Mouse (Mus musculus): Measurements from ENCODE around the gene Ntng1. TPM values are rescaled to one million over a fixed set of nuclear protein-coding genes. Genes with fewer than 3 reads are reported as not detected.

Gene Ntng1
- polyA plus RNA-seq, 1 experiment from 2014 or later = 3.3 TPM

DNA sequence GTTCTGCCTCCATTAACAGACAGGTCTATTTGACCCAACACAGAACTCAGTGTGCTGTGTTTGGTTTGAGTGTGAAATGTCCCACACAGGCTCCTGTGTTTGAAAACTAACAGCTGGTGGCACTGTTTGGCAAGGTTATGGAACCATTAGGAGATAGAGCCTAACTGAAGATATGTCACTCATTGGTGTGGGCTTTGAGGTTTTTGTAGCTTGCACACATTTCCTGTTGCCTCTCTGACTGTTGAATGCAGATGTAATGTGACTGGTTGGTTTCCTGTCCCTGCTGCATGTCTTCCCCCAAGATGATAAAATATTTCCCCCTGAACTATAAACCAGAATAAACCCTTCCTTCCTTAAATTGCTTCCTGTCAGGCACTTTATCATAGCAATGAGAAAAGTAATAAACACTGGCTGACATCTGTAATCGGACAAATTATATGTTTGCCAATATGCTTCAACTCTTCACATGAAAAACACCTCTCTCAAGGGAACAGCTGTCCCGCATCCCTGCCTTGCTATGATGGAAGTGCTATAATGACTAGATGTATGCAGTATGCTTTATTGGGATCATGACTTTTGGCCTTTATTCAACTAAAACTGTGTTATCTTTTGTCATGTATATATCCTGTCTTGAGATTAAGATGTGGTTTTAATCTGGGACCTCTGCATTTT is 320.9 kb downstream of the Ntng1 start:
- H3K4me3 ChIP-seq (replicated peaks) = no peak overlapping the region
- 77% methylated on average over 2 of the region's 2 CpGs for WGBS
- H3K4me1 ChIP-seq = no peaks in the 10 kb centered on the region
- H3K36me3 ChIP-seq = no peaks in the 10 kb centered on the region
- H3K27me3 ChIP-seq = no peaks in the 10 kb centered on the region
- H3K9ac ChIP-seq = no peak overlapping the region
- no peak overlapping the region for H3K4me2 ChIP-seq (replicated peaks)
- H3K27ac ChIP-seq (replicated peaks) = no peak overlapping the region
- no peak for ATAC-seq (ENCODE audit: insufficient number of reproducible peaks, low FRiP score, low TSS enrichment, low read depth)
- no peaks in the 10 kb centered on the region for H3K9me3 ChIP-seq (replicated peaks)

DNA sequence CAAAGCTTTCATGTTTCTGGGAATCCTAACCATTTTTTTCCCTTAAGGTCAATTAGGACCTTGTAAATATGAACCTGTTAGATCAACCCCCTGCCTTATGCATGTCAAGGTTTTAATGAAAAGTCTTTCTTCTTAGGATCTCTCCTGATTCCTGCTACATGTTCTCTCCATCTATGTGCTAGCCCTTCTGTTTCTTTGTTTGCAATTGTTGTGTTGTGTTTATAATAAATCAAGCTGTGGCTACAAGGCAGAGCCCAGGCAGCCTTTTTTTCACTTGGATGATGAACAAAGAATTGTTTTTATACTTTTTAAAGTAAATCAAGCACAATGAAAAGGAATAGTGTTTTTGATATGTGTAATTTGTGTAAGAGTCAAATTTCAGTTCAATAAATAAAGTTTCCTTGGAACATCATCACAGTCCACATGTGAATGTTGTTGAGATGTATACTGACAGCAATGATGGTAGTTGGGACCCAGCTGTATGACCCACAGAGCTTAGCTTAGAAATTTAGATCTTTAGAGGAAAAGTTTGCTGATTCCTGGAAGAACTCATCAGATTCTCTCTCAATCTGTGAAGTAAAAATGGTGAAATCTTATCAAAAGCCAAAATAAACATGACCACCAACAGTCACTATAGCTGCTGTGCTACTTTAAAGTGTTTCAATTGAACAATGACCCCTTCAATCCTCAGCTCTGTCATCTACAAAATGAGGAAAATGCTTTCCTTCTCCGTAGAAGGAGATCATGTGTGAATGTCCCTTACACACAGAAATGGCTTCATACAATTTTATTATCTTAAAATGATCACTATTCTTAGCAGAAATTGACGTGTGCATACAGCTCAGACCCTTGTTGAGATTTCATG is 324.8 kb downstream of the Ntng1 start:
- no peak overlapping the region for H3K4me3 ChIP-seq (replicated peaks)
- WGBS = 80% methylated on average over 2 of the region's 2 CpGs
- H3K9ac ChIP-seq = no peak overlapping the region
- no peak overlapping the region for H3K4me2 ChIP-seq (replicated peaks)
- H3K9me3 ChIP-seq (replicated peaks) = no peaks in the 10 kb centered on the region
- no peaks in the 10 kb centered on the region for H3K4me1 ChIP-seq
- H3K27me3 ChIP-seq = no peaks in the 10 kb centered on the region
- no peaks in the 10 kb centered on the region for H3K36me3 ChIP-seq
- ATAC-seq (ENCODE audit: insufficient number of reproducible peaks, low FRiP score, low TSS enrichment, low read depth) = no peak
- no peak overlapping the region for H3K27ac ChIP-seq (replicated peaks)

DNA sequence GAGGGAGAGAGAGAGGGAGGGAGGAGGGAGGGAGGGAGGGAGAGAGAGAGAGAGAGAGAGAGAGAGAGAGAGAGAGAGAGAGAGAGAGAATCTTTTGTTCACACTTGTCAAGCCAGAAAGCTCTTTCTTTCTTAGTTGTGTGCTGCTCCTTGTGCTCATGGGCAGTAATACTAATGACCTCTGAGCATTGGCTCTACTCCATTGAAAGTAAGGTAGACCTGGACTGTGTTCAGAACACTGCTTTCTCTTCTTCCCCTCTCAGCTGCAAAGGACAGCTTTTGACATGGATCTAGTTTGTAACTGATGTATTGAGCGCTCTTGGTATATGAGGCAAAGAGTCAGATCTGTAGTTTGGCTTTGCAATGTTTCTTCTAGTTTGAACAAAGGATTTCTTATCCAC is 334.7 kb downstream of the Ntng1 start:
- no peak overlapping the region for H3K27ac ChIP-seq (replicated peaks)
- H3K36me3 ChIP-seq = no peaks in the 10 kb centered on the region
- ATAC-seq (ENCODE audit: insufficient number of reproducible peaks, low FRiP score, low TSS enrichment, low read depth) = no peak
- H3K4me2 ChIP-seq (replicated peaks) = no peak overlapping the region
- WGBS = 84% methylated on average over 1 of the region's 1 CpGs
- no peaks in the 10 kb centered on the region for H3K9me3 ChIP-seq (replicated peaks)
- H3K27me3 ChIP-seq = no peaks in the 10 kb centered on the region
- H3K4me1 ChIP-seq = no peaks in the 10 kb centered on the region
- H3K4me3 ChIP-seq (replicated peaks) = no peak overlapping the region
- H3K9ac ChIP-seq = no peak overlapping the region

DNA sequence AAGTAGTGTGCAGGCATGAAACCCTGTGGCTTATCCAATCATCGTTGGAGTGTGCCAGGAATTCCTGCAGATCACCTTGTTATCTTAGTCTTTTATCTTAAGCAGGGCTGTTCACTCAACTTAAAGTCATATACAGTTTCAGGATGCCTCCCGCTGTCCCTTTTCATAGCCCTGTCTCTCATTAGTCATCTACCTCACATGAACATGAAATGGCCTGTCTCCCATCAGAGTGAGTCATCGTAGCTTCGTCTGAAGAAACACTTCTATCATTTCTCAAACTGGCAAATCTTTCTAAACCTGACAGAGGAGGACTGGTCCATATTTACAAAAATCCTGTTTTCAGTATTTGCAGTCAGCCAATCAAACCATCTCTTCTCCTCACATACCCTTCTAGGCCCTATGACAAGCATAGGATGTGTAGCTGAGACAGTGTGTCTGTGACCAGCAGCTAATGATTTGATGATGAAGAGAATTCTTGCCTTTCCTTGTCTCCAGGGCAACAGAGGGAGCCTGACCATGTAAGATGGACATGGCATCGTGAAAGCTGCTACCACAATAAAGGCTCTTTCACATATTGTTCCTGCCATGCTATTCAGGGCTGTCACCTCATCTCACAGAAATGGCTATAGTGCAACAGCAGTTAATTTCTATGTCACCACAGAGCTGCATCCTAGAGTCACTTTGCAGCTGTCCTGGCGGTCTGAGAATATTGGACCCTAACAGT is 336.4 kb downstream of the Ntng1 start:
- Histone ChIP-seq H3K36me3 (no peaks in the 10 kb centered on the region), H3K9me3 (replicated peaks) (no peaks in the 10 kb centered on the region), H3K4me1 (no peaks in the 10 kb centered on the region), H3K27me3 (no peaks in the 10 kb centered on the region), H3K4me2 (replicated peaks) (no peak overlapping the region), H3K4me3 (replicated peaks) (no peak overlapping the region), H3K27ac (replicated peaks) (no peak overlapping the region), H3K9ac (no peak overlapping the region)
- 63% methylated on average over 6 of the region's 6 CpGs for WGBS
- no peak for ATAC-seq (ENCODE audit: insufficient number of reproducible peaks, low FRiP score, low TSS enrichment, low read depth)

DNA sequence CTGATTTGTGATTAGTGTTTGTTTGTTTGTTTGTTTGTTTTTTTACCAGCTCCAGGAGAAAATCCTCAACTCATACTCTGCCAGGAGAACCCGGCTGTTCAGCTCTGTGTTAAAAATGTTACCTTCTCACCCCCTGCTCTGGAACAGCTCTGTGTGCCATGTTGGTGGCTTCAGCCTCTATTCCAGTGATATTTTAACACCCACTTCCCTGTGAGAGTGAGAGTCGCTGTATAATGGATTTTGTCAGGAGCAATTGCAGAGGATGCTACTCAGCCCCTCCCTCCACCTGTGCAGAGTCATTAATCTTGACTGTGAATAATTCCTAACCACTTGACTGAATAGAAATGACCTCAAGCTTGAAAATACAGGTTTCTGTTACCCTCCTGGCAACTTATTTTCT is 339.7 kb downstream of the Ntng1 start:
- 65% methylated on average over 2 of the region's 2 CpGs for WGBS
- no peaks in the 10 kb centered on the region for H3K4me1 ChIP-seq
- no peak overlapping the region for H3K4me2 ChIP-seq (replicated peaks)

DNA sequence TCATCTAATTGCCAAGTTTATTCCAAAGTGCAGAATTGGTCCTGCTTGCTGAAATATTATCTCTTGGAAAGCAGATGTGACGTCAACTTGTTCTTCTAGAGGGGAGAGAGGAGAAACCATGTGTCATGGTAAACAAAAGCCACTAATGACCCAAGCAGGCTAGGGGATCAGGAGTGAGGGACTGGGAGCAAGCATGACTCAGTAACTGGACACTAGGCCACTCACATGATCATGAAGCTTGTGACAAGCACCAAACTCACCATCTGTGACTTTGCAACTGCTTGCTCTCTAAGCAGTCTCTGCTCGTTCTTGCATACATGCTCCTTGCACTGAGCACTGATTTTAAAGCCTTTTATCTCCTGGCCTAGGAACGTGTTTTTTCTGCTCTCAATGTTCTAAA is 340.2 kb downstream of the Ntng1 start:
- Histone ChIP-seq H3K9ac (no peak overlapping the region), H3K27me3 (no peaks in the 10 kb centered on the region), H3K4me2 (replicated peaks) (no peak overlapping the region), H3K4me1 (no peaks in the 10 kb centered on the region), H3K9me3 (replicated peaks) (no peaks in the 10 kb centered on the region), H3K36me3 (no peaks in the 10 kb centered on the region), H3K4me3 (replicated peaks) (no peak overlapping the region), H3K27ac (replicated peaks) (no peak overlapping the region)
- ATAC-seq (ENCODE audit: insufficient number of reproducible peaks, low FRiP score, low TSS enrichment, low read depth) = no peak
- 49% methylated on average over 3 of the region's 3 CpGs for WGBS

More for the DNA sequence above, 339.7 kb downstream of the Ntng1 start:
- H3K9me3 ChIP-seq (replicated peaks) = no peaks in the 10 kb centered on the region
- H3K9ac ChIP-seq = no peak overlapping the region
- no peaks in the 10 kb centered on the region for H3K36me3 ChIP-seq
- H3K27ac ChIP-seq (replicated peaks) = no peak overlapping the region
- no peak for ATAC-seq (ENCODE audit: insufficient number of reproducible peaks, low FRiP score, low TSS enrichment, low read depth)
- H3K27me3 ChIP-seq = no peaks in the 10 kb centered on the region
- H3K4me3 ChIP-seq (replicated peaks) = no peak overlapping the region

DNA sequence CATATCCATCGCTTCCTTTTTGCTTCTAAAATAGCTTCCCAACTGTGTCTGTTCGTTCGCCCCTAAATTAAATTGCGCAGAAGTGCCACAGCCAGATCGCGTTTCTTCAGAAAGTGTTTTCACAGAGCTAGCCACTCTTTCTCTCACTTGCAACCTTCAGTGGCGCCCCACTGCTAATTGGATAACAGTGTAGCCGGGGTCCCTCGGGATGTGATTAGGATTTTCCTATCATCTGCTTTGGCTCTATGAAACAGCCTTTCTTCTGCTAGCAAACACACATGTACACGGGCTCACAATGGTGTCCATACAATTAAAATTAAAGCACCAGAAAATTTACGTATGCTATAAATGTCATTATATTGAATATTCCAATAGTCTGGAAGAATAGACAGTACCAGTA is 346.5 kb downstream of the Ntng1 start:
- Histone ChIP-seq H3K9me3 (replicated peaks) (no peaks in the 10 kb centered on the region), H3K4me3 (replicated peaks) (no peak overlapping the region), H3K4me2 (replicated peaks) (no peak overlapping the region), H3K36me3 (no peaks in the 10 kb centered on the region), H3K27me3 (no peaks in the 10 kb centered on the region), H3K9ac (no peak overlapping the region), H3K4me1 (no peaks in the 10 kb centered on the region), H3K27ac (replicated peaks) (no peak overlapping the region)
- no peak for ATAC-seq (ENCODE audit: insufficient number of reproducible peaks, low FRiP score, low TSS enrichment, low read depth)
- WGBS = 66% methylated on average over 11 of the region's 11 CpGs

DNA sequence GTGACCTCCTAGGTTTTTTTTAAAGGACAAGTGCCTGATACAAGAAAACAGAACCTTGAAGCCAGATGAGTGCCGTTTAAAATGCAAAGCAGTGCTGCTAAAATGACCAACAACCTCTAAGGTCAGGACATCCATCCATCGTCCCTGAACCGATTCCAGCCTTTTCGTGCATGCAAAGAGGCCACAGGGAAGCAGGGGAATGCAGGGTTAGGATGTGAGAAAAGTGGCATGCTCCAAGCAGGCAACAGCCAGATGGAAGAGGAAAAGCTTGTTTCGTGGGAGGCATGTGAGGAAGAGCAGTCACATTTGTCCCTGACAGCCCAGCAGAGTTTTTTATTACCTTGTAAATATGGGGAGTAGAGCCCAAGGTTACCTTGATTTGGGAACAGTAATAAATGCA is 360.6 kb downstream of the Ntng1 start:
- no peak overlapping the region for H3K27ac ChIP-seq (replicated peaks)
- no peaks in the 10 kb centered on the region for H3K36me3 ChIP-seq
- no peaks in the 10 kb centered on the region for H3K9me3 ChIP-seq (replicated peaks)
- H3K27me3 ChIP-seq = no peaks in the 10 kb centered on the region
- H3K4me1 ChIP-seq = peaks cover 6% of the 10 kb centered on the region; the same call in 1 of the 2 replicates
- H3K4me3 ChIP-seq (replicated peaks) = no peak overlapping the region
- H3K4me2 ChIP-seq (replicated peaks) = peak overlapping the region; percentile 79; the same call in 1 of the 2 replicates
- ATAC-seq (ENCODE audit: insufficient number of reproducible peaks, low FRiP score, low TSS enrichment, low read depth) = no peak
- no peak overlapping the region for H3K9ac ChIP-seq
- 34% methylated on average over 5 of the region's 5 CpGs for WGBS

DNA sequence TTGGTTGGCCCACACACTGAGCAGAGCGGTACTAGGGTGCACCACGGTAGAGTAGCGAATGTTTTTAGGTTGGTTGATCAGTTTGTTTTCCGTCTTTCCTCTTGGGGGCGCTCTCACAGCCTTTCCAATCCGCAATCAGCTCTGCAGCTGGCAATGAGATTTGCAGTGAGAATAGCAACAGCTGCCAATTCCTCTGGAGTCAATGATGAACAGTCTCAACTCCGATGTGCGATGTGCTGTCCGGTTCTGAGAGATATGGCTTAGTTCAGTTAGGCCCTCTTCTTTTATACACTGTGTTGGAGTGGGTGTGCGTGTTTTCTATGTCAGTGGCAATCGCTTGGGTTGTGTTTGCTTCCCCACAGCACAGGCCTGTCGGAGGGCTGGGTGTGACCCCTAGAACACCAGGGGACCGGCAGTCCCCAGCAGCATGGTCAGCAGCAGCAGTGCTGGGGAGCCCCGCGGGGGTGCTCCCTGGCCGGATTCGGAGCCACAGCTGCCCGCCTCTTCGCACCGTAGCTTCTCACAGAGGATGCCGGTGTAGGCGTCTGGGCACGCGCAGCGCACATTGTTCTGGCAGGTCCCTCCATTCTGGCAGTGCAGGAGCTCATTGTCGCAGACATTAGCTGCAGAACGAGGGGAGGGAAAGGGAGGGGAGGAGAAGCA is 361.4 kb downstream of the Ntng1 start:
- no peak overlapping the region for H3K27ac ChIP-seq (replicated peaks)
- peak overlapping the region; percentile 43 for H3K4me3 ChIP-seq (replicated peaks)
- WGBS = 2% methylated on average over 27 of the region's 27 CpGs
- ATAC-seq (ENCODE audit: insufficient number of reproducible peaks, low FRiP score, low TSS enrichment, low read depth) = peak; percentile 77
- H3K36me3 ChIP-seq = no peaks in the 10 kb centered on the region
- H3K9ac ChIP-seq = 0 out of 2 replicates have a peak overlapping the region, but pooled peaks have one; percentile 26
- H3K9me3 ChIP-seq (replicated peaks) = no peaks in the 10 kb centered on the region
- no peaks in the 10 kb centered on the region for H3K27me3 ChIP-seq
- peak overlapping the region; percentile 79 for H3K4me2 ChIP-seq (replicated peaks)
- peaks cover 6% of the 10 kb centered on the region; the same call in 1 of the 2 replicates for H3K4me1 ChIP-seq

DNA sequence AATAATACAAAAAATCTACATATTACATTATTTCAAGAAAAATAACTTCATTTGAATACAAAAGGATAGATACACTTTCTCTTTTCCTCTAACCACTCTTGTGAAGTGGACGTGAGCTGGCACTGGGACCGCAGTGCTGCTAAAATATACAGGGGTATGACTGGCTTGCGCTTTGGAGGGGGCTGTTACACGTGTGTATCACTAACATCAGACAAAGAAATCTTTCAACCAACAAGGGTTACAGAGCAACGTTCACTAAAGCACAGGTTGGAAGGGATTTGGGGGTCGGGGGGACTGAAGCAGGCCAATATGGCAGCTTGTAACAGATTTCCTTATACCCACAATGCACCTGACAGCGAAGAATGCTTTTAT is 361.9 kb downstream of the Ntng1 start:
- peak overlapping the region; percentile 43 for H3K4me3 ChIP-seq (replicated peaks)
- no peaks in the 10 kb centered on the region for H3K36me3 ChIP-seq
- no peak for ATAC-seq (ENCODE audit: insufficient number of reproducible peaks, low FRiP score, low TSS enrichment, low read depth)
- H3K9me3 ChIP-seq (replicated peaks) = no peaks in the 10 kb centered on the region
- H3K9ac ChIP-seq = no peak overlapping the region
- WGBS = 50% methylated on average over 7 of the region's 7 CpGs
- no peak overlapping the region for H3K27ac ChIP-seq (replicated peaks)
- H3K27me3 ChIP-seq = no peaks in the 10 kb centered on the region
- peak overlapping the region; percentile 79 for H3K4me2 ChIP-seq (replicated peaks)
- H3K4me1 ChIP-seq = peaks cover 6% of the 10 kb centered on the region; the same call in 1 of the 2 replicates

DNA sequence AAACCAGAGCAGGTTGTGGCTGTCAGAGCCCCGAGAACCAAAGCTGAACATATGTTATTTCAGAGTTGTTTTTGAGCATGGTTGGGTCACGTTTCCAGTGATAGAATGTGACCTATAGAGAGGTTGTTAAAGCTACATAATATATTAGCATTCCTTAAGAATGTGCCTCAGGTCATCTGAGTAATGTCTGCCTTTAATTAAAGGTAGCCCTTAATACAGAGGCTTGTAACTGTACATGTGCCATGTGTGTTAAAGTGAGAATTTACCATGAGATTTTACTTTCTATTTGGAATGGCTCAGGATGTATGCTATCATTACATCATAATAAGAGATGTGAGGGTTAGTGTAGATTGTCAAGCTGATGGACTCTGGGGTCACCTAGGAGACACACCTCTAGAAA is 368.6 kb downstream of the Ntng1 start:
- no peak overlapping the region for H3K9ac ChIP-seq
- ATAC-seq (ENCODE audit: insufficient number of reproducible peaks, low FRiP score, low TSS enrichment, low read depth) = no peak
- no peak overlapping the region for H3K4me3 ChIP-seq (replicated peaks)
- no peak overlapping the region for H3K27ac ChIP-seq (replicated peaks)
- H3K36me3 ChIP-seq = no peaks in the 10 kb centered on the region
- no peaks in the 10 kb centered on the region for H3K4me1 ChIP-seq
- H3K27me3 ChIP-seq = no peaks in the 10 kb centered on the region
- WGBS = 38% methylated on average over 2 of the region's 2 CpGs
- no peaks in the 10 kb centered on the region for H3K9me3 ChIP-seq (replicated peaks)
- H3K4me2 ChIP-seq (replicated peaks) = no peak overlapping the region
